Mouse (Mus musculus) brain, embryonic 14.5 days (tissue): ENCODE data around the gene Pp2d1.

Experiments
- CTCF ChIP-seq: fragments of 200-500 bp; IDR thresholded peaks from 2 replicates; pipeline ENCODE4 v1.5.1; 2012; ENCODE audit warnings: inconsistent platforms, mild to moderate bottlenecking, moderate library complexity, borderline replicate concordance; ENCODE audit not compliant: insufficient read depth, insufficient read length; ENCODE audit errors: extremely low read depth
- POLR2A ChIP-seq: fragments of 200-500 bp; IDR thresholded peaks from 2 replicates; pipeline ENCODE4 v1.6.1; 2012; ENCODE audit warnings: mild to moderate bottlenecking, inconsistent platforms, borderline replicate concordance; ENCODE audit not compliant: poor library complexity, insufficient read depth, insufficient read length, severe bottlenecking; ENCODE audit errors: extremely low read depth

GRCm38 (mm10) chr17:53479604-53480041 lies 59.6 kb downstream of the Pp2d1 start:
- no peak for TF ChIP-seq POLR2A
- no peak for TF ChIP-seq CTCF
